Mouse (Mus musculus): ENCODE data around the gene Vmn2r66.

DNA sequence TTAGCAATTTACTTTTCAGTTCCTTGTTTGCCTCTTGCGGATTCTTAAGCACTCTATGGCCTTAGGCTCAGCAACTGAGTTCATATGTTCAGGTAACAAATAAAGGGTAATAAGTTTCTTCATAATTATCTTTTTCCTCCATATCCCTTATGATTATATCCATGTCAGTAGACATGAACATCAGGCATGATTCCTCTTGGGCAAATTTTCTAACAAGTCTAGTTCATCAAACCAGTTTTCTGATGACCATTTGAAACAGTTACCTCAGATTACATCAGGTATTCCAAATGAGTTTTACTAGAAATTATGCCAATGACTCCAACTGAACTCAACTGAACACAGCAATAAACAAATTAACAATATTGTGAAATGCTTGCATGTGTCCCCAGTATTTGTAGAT lies at the start of gene Vmn2r66:
- TF ChIP-seq CTCF (IDR thresholded peaks at IDR 0.05) (no peak), EP300 (IDR thresholded peaks at IDR 0.05) (no peak)
